Mouse (Mus musculus): ENCODE data around the gene Cdkn1c. TPM values are rescaled to one million over a fixed set of nuclear protein-coding genes. Genes with fewer than 3 reads are reported as not detected.

The Cdkn1c gene
- polyA plus RNA-seq, 1 experiment from 2014 or later, result 515 TPM

DNA sequence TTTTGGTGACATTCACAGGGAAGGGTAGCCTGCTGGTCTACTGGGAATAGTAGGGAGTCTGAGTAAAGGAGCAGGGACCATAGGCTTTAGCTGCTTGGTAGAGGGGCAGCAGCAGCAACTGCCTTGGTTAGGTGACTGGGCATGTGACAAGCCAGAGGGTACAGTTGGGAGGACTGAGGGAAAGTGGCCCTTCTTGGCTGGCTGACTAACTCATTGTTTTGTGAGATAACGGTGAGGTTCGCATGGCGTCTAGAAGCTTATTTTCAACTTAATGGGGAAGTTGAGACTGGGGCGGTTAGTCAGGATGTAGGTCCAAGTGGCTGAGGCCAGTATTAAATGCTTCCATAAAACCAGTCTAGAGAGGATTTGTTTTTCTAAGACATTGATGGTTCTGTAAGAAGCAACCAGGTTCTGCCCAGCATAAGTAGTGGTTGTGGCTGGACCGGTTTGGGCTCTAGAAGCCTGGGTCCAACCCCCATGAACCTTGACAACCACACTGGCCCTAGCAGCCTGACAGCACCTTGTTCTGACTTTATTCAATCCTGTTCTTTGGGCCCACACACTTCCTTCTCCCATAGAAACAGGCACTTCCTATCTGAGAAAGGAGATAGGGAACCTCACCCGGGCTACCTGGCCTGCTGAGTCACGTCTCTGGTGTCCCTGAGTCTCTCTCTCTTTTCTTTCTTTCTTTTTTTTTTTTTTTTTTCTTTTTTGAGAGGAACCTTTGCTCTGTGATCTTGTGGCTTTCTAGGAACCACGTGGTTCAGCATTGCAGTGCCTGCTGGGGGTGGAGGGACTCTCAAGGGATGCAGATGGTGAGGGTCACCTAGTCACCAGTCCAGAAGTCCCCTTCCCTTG, 34.5 kb upstream of the Cdkn1c start:
- WGBS, result 83% methylated on average over 8 of the region's 8 CpGs
- Histone ChIP-seq H3K36me3 (no peaks in the 10 kb centered on the region), H3K4me1 (replicated peaks) (no peaks in the 10 kb centered on the region), H3K9ac (replicated peaks) (no peak overlapping the region), H3K27me3 (peaks cover 16% of the 10 kb centered on the region), H3K4me2 (replicated peaks) (no peak overlapping the region), H3K9me3 (no peaks in the 10 kb centered on the region), H3K27ac (no peak overlapping the region), H3K4me3 (replicated peaks) (no peak overlapping the region)
- no peak for ATAC-seq

DNA sequence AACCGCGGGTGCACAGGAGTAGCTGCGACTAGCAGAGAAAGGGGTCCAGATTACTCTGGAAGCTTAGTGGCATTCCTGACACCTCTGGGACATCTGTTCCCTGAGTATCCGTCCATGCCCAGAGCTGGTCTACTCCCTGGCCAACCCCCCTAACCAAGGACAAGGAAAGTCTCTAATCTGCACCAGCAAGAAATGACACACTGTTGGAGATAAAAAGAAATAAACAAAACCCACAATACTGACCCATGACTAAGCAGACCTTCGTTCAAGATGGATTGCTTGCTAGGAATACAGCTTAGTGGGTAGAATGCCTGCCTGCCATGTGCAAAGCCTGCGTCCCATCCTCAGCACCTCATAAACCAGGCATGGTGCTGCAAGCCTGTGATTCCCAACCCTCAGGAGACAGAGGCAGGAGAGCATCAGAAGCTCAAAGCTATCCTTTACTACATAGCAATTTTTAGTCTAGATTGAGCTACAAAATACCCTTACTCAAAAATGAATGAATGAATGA, 32.8 kb upstream of the Cdkn1c start:
- Histone ChIP-seq H3K9me3 (no peaks in the 10 kb centered on the region), H3K27me3 (peaks cover 6% of the 10 kb centered on the region; the same call in 1 of the 2 replicates), H3K9ac (replicated peaks) (no peak overlapping the region), H3K36me3 (no peaks in the 10 kb centered on the region), H3K4me2 (replicated peaks) (no peak overlapping the region), H3K4me3 (replicated peaks) (no peak overlapping the region), H3K4me1 (replicated peaks) (no peaks in the 10 kb centered on the region), H3K27ac (no peak overlapping the region)
- WGBS, result 91% methylated on average over 6 of the region's 6 CpGs
- ATAC-seq, result no peak

DNA sequence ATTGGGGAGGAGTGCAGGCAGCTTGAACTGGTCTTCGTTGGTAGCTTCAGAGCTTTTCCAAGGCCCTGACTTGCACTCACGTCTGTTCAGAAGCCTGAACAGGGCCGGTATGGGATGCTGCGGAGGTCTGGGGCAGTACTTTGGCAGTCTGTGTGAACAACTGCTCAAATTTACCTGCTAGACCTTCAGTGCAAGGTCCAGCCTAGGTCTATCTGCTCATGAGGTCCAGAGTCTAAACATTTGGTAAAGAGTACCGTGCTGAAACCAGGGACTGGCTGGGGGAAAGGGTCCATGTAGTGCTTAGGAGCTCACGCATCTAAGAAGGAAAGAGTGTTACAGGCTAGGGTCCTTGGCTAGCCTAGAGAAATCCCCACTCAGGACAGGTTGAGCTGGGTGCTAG, 28.9 kb upstream of the Cdkn1c start:
- H3K4me1 ChIP-seq (replicated peaks), result no peaks in the 10 kb centered on the region
- H3K36me3 ChIP-seq, result no peaks in the 10 kb centered on the region
- H3K27me3 ChIP-seq, result peaks cover 6% of the 10 kb centered on the region; the same call in 1 of the 2 replicates
- H3K27ac ChIP-seq, result no peak overlapping the region
- H3K4me2 ChIP-seq (replicated peaks), result no peak overlapping the region
- no peak for ATAC-seq
- no peaks in the 10 kb centered on the region for H3K9me3 ChIP-seq
- no peak overlapping the region for H3K9ac ChIP-seq (replicated peaks)
- WGBS, result 81% methylated on average over 6 of the region's 6 CpGs
- no peak overlapping the region for H3K4me3 ChIP-seq (replicated peaks)

GRCm38 (mm10) chr7:143482541-143482940, 21.7 kb upstream of the Cdkn1c start:
- 9% methylated on average over 6 of the region's 6 CpGs for WGBS
- Histone ChIP-seq H3K4me3 (replicated peaks) (no peak overlapping the region), H3K4me1 (replicated peaks) (peaks cover 6% of the 10 kb centered on the region), H3K4me2 (replicated peaks) (no peak overlapping the region), H3K9me3 (no peaks in the 10 kb centered on the region), H3K36me3 (no peaks in the 10 kb centered on the region), H3K27ac (no peak overlapping the region), H3K9ac (replicated peaks) (no peak overlapping the region), H3K27me3 (peaks cover 11% of the 10 kb centered on the region; the same call in 1 of the 2 replicates)
- ATAC-seq, result peak; percentile 24; the same call in 1 of the 2 replicates

DNA sequence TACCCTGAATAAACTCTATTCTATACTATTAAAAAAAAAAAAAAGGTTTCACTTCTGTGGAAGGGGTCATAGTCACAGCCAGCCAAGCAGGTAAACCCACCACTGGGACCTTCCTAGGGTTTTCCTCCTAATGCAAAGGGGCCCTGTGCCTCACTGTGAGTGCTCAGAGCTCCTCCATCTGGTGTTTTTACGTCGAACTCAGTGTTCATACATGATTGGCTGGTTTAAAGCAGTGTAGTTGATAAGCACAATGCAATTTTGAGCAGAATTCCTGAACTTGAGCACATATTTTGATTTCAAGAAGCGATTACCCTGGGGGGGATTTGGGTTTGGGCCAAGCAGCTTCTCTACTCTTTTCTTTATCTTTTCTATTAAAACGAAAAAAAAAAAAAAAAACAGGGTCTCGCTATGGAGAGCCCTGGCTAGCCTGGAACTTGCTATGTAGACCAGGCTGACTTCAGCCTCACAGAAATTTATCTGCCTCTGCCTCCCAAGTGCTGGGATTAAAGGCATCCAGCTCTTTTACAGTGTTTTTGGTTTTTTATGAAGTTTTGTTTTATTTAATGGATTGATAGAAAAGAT, 21.0 kb upstream of the Cdkn1c start:
- no peak for ATAC-seq
- WGBS, result 63% methylated on average over 5 of the region's 5 CpGs
- H3K9ac ChIP-seq (replicated peaks), result no peak overlapping the region
- H3K4me1 ChIP-seq (replicated peaks), result peaks cover 6% of the 10 kb centered on the region
- H3K36me3 ChIP-seq, result no peaks in the 10 kb centered on the region
- no peak overlapping the region for H3K27ac ChIP-seq
- H3K4me2 ChIP-seq (replicated peaks), result no peak overlapping the region
- H3K4me3 ChIP-seq (replicated peaks), result no peak overlapping the region
- H3K27me3 ChIP-seq, result peaks cover 11% of the 10 kb centered on the region; the same call in 1 of the 2 replicates
- H3K9me3 ChIP-seq, result no peaks in the 10 kb centered on the region

GRCm38 (mm10) chr7:143480498-143480897, 19.6 kb upstream of the Cdkn1c start:
- ATAC-seq, result no peak
- no peaks in the 10 kb centered on the region for H3K9me3 ChIP-seq
- H3K27me3 ChIP-seq, result peaks cover 11% of the 10 kb centered on the region; the same call in 1 of the 2 replicates
- no peak overlapping the region for H3K4me3 ChIP-seq (replicated peaks)
- WGBS, result 36% methylated on average over 13 of the region's 13 CpGs
- H3K9ac ChIP-seq (replicated peaks), result no peak overlapping the region
- peaks cover 6% of the 10 kb centered on the region for H3K4me1 ChIP-seq (replicated peaks)
- H3K4me2 ChIP-seq (replicated peaks), result no peak overlapping the region
- no peak overlapping the region for H3K27ac ChIP-seq
- no peaks in the 10 kb centered on the region for H3K36me3 ChIP-seq

DNA sequence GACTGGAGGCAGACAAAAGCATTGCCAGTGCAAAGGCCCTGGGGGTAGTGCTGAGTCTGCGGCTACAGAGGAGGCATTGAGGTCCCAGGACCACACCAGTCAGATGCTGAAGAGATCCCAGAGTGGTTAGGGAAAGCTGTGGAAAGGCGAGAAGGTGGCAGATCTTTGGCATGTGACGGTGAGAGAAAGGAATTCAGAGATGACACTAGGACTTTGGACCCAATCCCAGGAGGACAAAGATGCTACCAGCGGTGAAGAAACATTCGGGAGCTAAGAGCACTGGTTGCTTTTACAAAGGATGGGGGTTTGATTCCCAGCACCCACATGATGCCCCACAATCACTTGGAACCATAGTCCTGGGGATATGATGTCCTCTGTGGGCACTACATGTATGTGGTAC, 16.9 kb upstream of the Cdkn1c start:
- H3K9ac ChIP-seq (replicated peaks), result no peak overlapping the region
- no peaks in the 10 kb centered on the region for H3K36me3 ChIP-seq
- peaks cover 13% of the 10 kb centered on the region; the same call in 1 of the 2 replicates for H3K27me3 ChIP-seq
- no peak overlapping the region for H3K27ac ChIP-seq
- H3K4me2 ChIP-seq (replicated peaks), result no peak overlapping the region
- peaks cover 6% of the 10 kb centered on the region for H3K4me1 ChIP-seq (replicated peaks)
- WGBS, result 88% methylated on average over 5 of the region's 5 CpGs
- no peak overlapping the region for H3K4me3 ChIP-seq (replicated peaks)
- no peak for ATAC-seq
- no peaks in the 10 kb centered on the region for H3K9me3 ChIP-seq

DNA sequence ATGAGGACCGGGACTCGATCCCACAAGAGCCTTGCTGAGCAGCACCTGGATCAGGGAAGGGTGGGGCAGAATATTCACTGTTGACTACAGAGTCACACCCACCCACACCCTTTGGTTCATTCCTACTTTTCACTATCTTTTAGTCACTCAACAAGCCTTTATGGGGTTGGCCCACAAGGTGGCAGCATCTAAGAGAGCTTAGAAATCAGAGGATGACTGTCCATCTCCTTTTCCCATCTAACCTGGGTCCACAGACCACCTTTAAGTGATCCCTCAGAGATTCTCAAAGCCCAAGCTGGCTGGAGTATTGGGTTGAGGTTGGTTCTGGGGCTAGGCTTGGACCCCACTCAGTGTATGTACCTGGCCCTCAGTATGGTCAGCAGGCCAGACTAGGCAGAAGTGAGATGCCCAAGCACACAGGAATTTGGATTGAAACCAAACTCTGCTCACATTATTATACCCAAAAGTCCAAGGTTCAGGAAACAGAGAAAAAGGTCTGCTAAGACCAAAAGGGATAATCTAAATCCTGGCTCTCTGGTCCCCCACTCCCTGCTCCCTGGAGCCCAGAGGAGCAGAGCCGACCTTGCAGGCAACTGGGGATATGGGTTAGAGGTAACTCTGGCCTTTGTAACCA, 16.0 kb upstream of the Cdkn1c start:
- WGBS, result 92% methylated on average over 3 of the region's 3 CpGs

GRCm38 (mm10) chr7:143475876-143476275, 15.0 kb upstream of the Cdkn1c start:
- H3K4me2 ChIP-seq (replicated peaks), result no peak overlapping the region
- peaks cover 12% of the 10 kb centered on the region; the same call in 1 of the 2 replicates for H3K27me3 ChIP-seq
- no peak for ATAC-seq
- H3K27ac ChIP-seq, result no peak overlapping the region
- no peak overlapping the region for H3K9ac ChIP-seq (replicated peaks)
- no peak overlapping the region for H3K4me3 ChIP-seq (replicated peaks)
- H3K4me1 ChIP-seq (replicated peaks), result no peaks in the 10 kb centered on the region
- 77% methylated on average over 11 of the region's 11 CpGs for WGBS
- no peaks in the 10 kb centered on the region for H3K36me3 ChIP-seq
- H3K9me3 ChIP-seq, result no peaks in the 10 kb centered on the region

More for the DNA sequence above, 16.0 kb upstream of the Cdkn1c start:
- ATAC-seq, result no peak
- H3K9me3 ChIP-seq, result no peaks in the 10 kb centered on the region
- no peaks in the 10 kb centered on the region for H3K4me1 ChIP-seq (replicated peaks)
- H3K4me2 ChIP-seq (replicated peaks), result no peak overlapping the region
- no peak overlapping the region for H3K27ac ChIP-seq
- no peak overlapping the region for H3K4me3 ChIP-seq (replicated peaks)
- H3K36me3 ChIP-seq, result no peaks in the 10 kb centered on the region
- H3K9ac ChIP-seq (replicated peaks), result no peak overlapping the region
- peaks cover 12% of the 10 kb centered on the region; the same call in 1 of the 2 replicates for H3K27me3 ChIP-seq

GRCm38 (mm10) chr7:143474811-143475210, 14.0 kb upstream of the Cdkn1c start:
- Histone ChIP-seq H3K27ac (no peak overlapping the region), H3K36me3 (no peaks in the 10 kb centered on the region), H3K4me2 (replicated peaks) (no peak overlapping the region), H3K9me3 (no peaks in the 10 kb centered on the region), H3K9ac (replicated peaks) (no peak overlapping the region), H3K4me3 (replicated peaks) (no peak overlapping the region), H3K4me1 (replicated peaks) (0 out of 2 replicates have a peak, but pooled peaks cover under 1% of the 10 kb centered on the region), H3K27me3 (peaks cover 7% of the 10 kb centered on the region; the same call in 1 of the 2 replicates)
- 25% methylated on average over 8 of the region's 10 CpGs for WGBS
- ATAC-seq, result no peak

DNA sequence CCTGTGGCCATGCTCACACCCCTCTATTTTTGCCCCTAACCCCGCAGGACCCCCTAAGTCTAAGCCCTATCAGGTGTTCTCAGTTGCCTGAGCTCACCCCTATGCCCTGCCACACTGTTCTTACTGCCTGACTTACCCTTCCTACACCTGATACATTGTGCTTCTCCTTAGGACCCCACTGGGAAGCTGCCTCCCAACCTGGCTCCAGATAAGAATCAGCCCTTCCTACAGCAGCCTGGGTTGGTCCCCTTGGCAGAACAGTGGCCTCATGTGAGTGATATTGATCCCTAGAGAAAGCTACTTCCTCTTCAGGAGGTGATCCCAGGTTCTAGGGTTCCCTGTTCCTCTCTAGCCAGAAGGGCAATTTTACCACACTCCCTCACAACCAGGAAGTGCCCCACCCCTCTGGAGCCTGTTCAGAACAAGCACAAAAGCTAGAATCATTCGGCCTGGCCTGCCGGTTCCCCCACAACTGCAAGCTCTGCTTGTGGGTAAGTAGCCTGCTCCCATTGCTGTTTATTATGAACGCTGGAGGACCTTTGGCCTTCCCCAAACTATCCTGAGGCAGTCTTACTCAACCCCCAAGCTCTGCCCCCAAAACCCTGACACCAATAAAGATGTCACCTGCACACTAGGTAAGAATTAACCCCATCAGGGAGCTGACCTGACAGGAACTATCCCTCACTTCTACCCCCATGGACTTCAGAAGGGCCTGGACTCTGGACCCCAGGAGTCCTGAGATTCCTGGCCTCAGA, 12.7 kb upstream of the Cdkn1c start, which contains the start of gene Slc22a18:
Slc22a18 (plus strand) TSS at position 390 of the 755 bp plus-strand sequence.
- WGBS, result 54% methylated on average over 4 of the region's 4 CpGs
- Histone ChIP-seq H3K9ac (replicated peaks) (no peak within 1 kb of the TSS), H3K4me3 (replicated peaks) (no peak within 1 kb of the TSS), H3K4me1 (replicated peaks) (peaks cover 5% of the 10 kb centered on the region; the same call in 1 of the 2 replicates), H3K27me3 (peaks cover 16% of the 10 kb centered on the region), H3K36me3 (no peaks in the 10 kb centered on the region), H3K9me3 (no peaks in the 10 kb centered on the region), H3K4me2 (replicated peaks) (no peak within 1 kb of the TSS), H3K27ac (no peak within 1 kb of the TSS)
- ATAC-seq, result no peak

Measured in midbrain, embryonic 13.5 days (tissue).